Mouse (Mus musculus) limb, embryonic 11.5 days (tissue): ENCODE data around the gene Adamts20. TPM values are rescaled to one million over a fixed set of nuclear protein-coding genes. Genes with fewer than 3 reads are reported as not detected.

Source experiments
- ATAC-seq: fragments of 200-750 bp; cut with Nextera tagmentation; 2 replicates; pipeline ENCODE4 v1.8.0; 2017; ENCODE audit warnings: low read depth; ENCODE audit not compliant: insufficient number of reproducible peaks, low FRiP score, low TSS enrichment
- DNase-seq: peaks from one replicate; pipeline ENCODE4 v3.0.0-alpha.2; 2015; ENCODE audit warnings: low spot score
- H3K27ac ChIP-seq: fragments of 300-500 bp; sonication (generic); replicated peaks from 2 replicates; pipeline ENCODE4 v1.5.1; 2014; ENCODE audit warnings: low read depth, mild to moderate bottlenecking, low read length
- H3K27me3 ChIP-seq: fragments of 300-500 bp; sonication (generic); 2 replicates; pipeline ENCODE4 v1.6.1; 2014; ENCODE audit warnings: mild to moderate bottlenecking, low read length, mixed read lengths; ENCODE audit not compliant: control insufficient read depth, insufficient read depth
- H3K36me3 ChIP-seq: fragments of 300-500 bp; sonication (generic); 2 replicates; pipeline ENCODE4 v1.6.1; 2014; ENCODE audit warnings: mild to moderate bottlenecking, low read length, moderate library complexity, mixed read lengths; ENCODE audit not compliant: control insufficient read depth, insufficient read depth
- H3K4me1 ChIP-seq: fragments of 300-500 bp; sonication (generic); 2 replicates; pipeline ENCODE4 v1.6.1; 2014; ENCODE audit warnings: low read length, mixed read lengths; ENCODE audit not compliant: control insufficient read depth, insufficient read depth
- H3K4me2 ChIP-seq: fragments of 300-500 bp; sonication (generic); 2 replicates; pipeline ENCODE4 v1.6.1; 2014; ENCODE audit warnings: low read depth, mild to moderate bottlenecking, moderate library complexity; ENCODE audit not compliant: severe bottlenecking
- H3K4me3 ChIP-seq: fragments of 300-500 bp; sonication (generic); 2 replicates; pipeline ENCODE4 v1.5.1; 2014; ENCODE audit warnings: low read depth, low read length
- H3K9ac ChIP-seq: fragments of 300-500 bp; sonication (generic); 2 replicates; pipeline ENCODE4 v1.6.1; 2014; ENCODE audit warnings: mild to moderate bottlenecking, low read length
- H3K9me3 ChIP-seq: fragments of 300-500 bp; sonication (generic); 2 replicates; pipeline ENCODE4 v1.6.1; 2016; ENCODE audit warnings: low read length; ENCODE audit not compliant: control insufficient read depth
- WGBS: fragments of 180-500 bp; shearing (Covaris S2); extraction: QIAGEN DNeasy Blood & Tissue Kit; methylation state at CpG from one replicate; pipeline ENCODE4 v1.1.7; 2014; 5-methylcytosine and 5-hydroxymethylcytosine counted together
- polyA plus RNA-seq: library from polyadenylated mRNA; unstranded; fragments of >200 nt; fragmentation: Nextera tagmentation; extraction: Ambion mirVana; gene quantifications from 2 replicates; pipeline ENCODE4 v1.2.1, GENCODE M21; 2014

Adamts20 gene
- polyA plus RNA-seq, 1 experiment from 2014 or later, result 4.9 TPM

- H3K4me3 ChIP-seq, result no peak overlapping the region
- no peaks in the 10 kb centered on the region for H3K9me3 ChIP-seq
- no peak for ATAC-seq
- no peaks in the 10 kb centered on the region for H3K36me3 ChIP-seq
- no peak for DNase-seq
- H3K4me1 ChIP-seq, result no peaks in the 10 kb centered on the region
- H3K27ac ChIP-seq, result no peak overlapping the region
- H3K9ac ChIP-seq, result no peak overlapping the region
- 86% methylated on average over 9 of the region's 9 CpGs for WGBS
- H3K27me3 ChIP-seq, result no peaks in the 10 kb centered on the region
- H3K4me2 ChIP-seq, result no peak overlapping the region
Observed at GRCm38 (mm10) chr15:94307888-94308287, 157.3 kb downstream of the Adamts20 start.

- DNase-seq (no peak), ATAC-seq (no peak)
- no peaks in the 10 kb centered on the region for H3K36me3 ChIP-seq
Observed at GRCm38 (mm10) chr15:94303151-94303550, 162.1 kb downstream of the Adamts20 start.

GRCm38 (mm10) chr15:94294084-94294483, 171.1 kb downstream of the Adamts20 start:
- no peaks in the 10 kb centered on the region for H3K9me3 ChIP-seq
- ATAC-seq (no peak), DNase-seq (no peak)
- no peak overlapping the region for H3K9ac ChIP-seq
- 82% methylated on average over 4 of the region's 4 CpGs for WGBS
- H3K27me3 ChIP-seq, result no peaks in the 10 kb centered on the region
- no peaks in the 10 kb centered on the region for H3K36me3 ChIP-seq
- H3K4me2 ChIP-seq, result no peak overlapping the region
- no peak overlapping the region for H3K27ac ChIP-seq
- no peak overlapping the region for H3K4me3 ChIP-seq
- H3K4me1 ChIP-seq, result no peaks in the 10 kb centered on the region

More at GRCm38 (mm10) chr15:94303151-94303550, 162.1 kb downstream of the Adamts20 start:
- WGBS, result 86% methylated on average over 3 of the region's 3 CpGs
- no peak overlapping the region for H3K4me2 ChIP-seq
- H3K27me3 ChIP-seq, result no peaks in the 10 kb centered on the region
- no peak overlapping the region for H3K9ac ChIP-seq
- no peaks in the 10 kb centered on the region for H3K9me3 ChIP-seq
- no peaks in the 10 kb centered on the region for H3K4me1 ChIP-seq
- H3K4me3 ChIP-seq, result no peak overlapping the region
- H3K27ac ChIP-seq, result no peak overlapping the region

GRCm38 (mm10) chr15:94288015-94288414, 177.2 kb downstream of the Adamts20 start:
- Histone ChIP-seq H3K27ac (no peak overlapping the region), H3K9ac (no peak overlapping the region), H3K4me3 (no peak overlapping the region), H3K9me3 (no peaks in the 10 kb centered on the region), H3K27me3 (no peaks in the 10 kb centered on the region), H3K36me3 (no peaks in the 10 kb centered on the region), H3K4me1 (no peaks in the 10 kb centered on the region), H3K4me2 (no peak overlapping the region)
- DNase-seq (no peak), ATAC-seq (no peak)
- 92% methylated on average over 2 of the region's 2 CpGs for WGBS

- Histone ChIP-seq H3K4me3 (no peak overlapping the region), H3K27me3 (no peaks in the 10 kb centered on the region), H3K4me2 (no peak overlapping the region), H3K9me3 (no peaks in the 10 kb centered on the region), H3K9ac (no peak overlapping the region), H3K27ac (no peak overlapping the region), H3K36me3 (no peaks in the 10 kb centered on the region), H3K4me1 (no peaks in the 10 kb centered on the region)
- DNase-seq (no peak), ATAC-seq (no peak)
- WGBS, result 80% methylated on average over 3 of the region's 3 CpGs
Observed at GRCm38 (mm10) chr15:94287495-94287894, 177.7 kb downstream of the Adamts20 start.

GRCm38 (mm10) chr15:94276418-94276817, 188.8 kb downstream of the Adamts20 start:
- DNase-seq (no peak), ATAC-seq (no peak)
- Histone ChIP-seq H3K27me3 (no peaks in the 10 kb centered on the region), H3K4me1 (no peaks in the 10 kb centered on the region), H3K4me2 (no peak overlapping the region), H3K27ac (no peak overlapping the region), H3K4me3 (no peak overlapping the region), H3K9me3 (no peaks in the 10 kb centered on the region), H3K9ac (no peak overlapping the region), H3K36me3 (no peaks in the 10 kb centered on the region)
- 86% methylated on average over 8 of the region's 8 CpGs for WGBS

- no peak overlapping the region for H3K27ac ChIP-seq
- no peaks in the 10 kb centered on the region for H3K27me3 ChIP-seq
- no peak overlapping the region for H3K4me3 ChIP-seq
- H3K9ac ChIP-seq, result no peak overlapping the region
- ATAC-seq (no peak), DNase-seq (peak; percentile 94)
- WGBS, result 48% methylated on average over 10 of the region's 10 CpGs
- no peaks in the 10 kb centered on the region for H3K36me3 ChIP-seq
- H3K4me1 ChIP-seq, result no peaks in the 10 kb centered on the region
- no peak overlapping the region for H3K4me2 ChIP-seq
- H3K9me3 ChIP-seq, result no peaks in the 10 kb centered on the region
Observed at GRCm38 (mm10) chr15:94265630-94266029, 199.6 kb downstream of the Adamts20 start.

GRCm38 (mm10) chr15:94264497-94264879, 200.7 kb downstream of the Adamts20 start:
- Histone ChIP-seq H3K4me1 (no peaks in the 10 kb centered on the region), H3K9ac (no peak overlapping the region), H3K27me3 (no peaks in the 10 kb centered on the region), H3K9me3 (no peaks in the 10 kb centered on the region), H3K4me3 (no peak overlapping the region), H3K27ac (no peak overlapping the region), H3K36me3 (no peaks in the 10 kb centered on the region), H3K4me2 (no peak overlapping the region)
- WGBS, result 76% methylated on average over 6 of the region's 6 CpGs
- no peak for DNase-seq
- ATAC-seq, result no peak

- ATAC-seq (no peak), DNase-seq (no peak)
- H3K4me1 ChIP-seq, result no peaks in the 10 kb centered on the region
- no peaks in the 10 kb centered on the region for H3K36me3 ChIP-seq
- no peak overlapping the region for H3K4me2 ChIP-seq
- 71% methylated on average over 8 of the region's 8 CpGs for WGBS
- no peak overlapping the region for H3K27ac ChIP-seq
- no peaks in the 10 kb centered on the region for H3K9me3 ChIP-seq
- H3K9ac ChIP-seq, result no peak overlapping the region
- no peak overlapping the region for H3K4me3 ChIP-seq
- H3K27me3 ChIP-seq, result no peaks in the 10 kb centered on the region
Observed at GRCm38 (mm10) chr15:94263866-94264496, 201.2 kb downstream of the Adamts20 start.
